Mouse (Mus musculus) olfactory bulb, adult 2 months (tissue): ENCODE data around the gene D330020A13Rik. TPM values are rescaled to one million over a fixed set of nuclear protein-coding genes. Genes with fewer than 3 reads are reported as not detected.

Source experiments
- H3K27ac ChIP-seq: fragments of 200-500 bp; 2 replicates; pipeline ENCODE4 v1.5.1; 2012; ENCODE audit warnings: low read depth, low read length; ENCODE audit not compliant: insufficient read depth
- H3K4me1 ChIP-seq: fragments of 200-500 bp; 2 replicates; pipeline ENCODE4 v1.6.1; 2012; ENCODE audit warnings: low read length; ENCODE audit not compliant: control insufficient read depth, insufficient read depth
- H3K4me3 ChIP-seq: fragments of 200-500 bp; 2 replicates; pipeline ENCODE4 v1.5.1; 2012; ENCODE audit warnings: mild to moderate bottlenecking, low read depth, low read length, moderate library complexity; ENCODE audit not compliant: insufficient read depth
- CTCF ChIP-seq: fragments of 200-500 bp; IDR thresholded peaks from 2 replicates; pipeline ENCODE4 v1.5.1; 2012; ENCODE audit warnings: low read depth, mild to moderate bottlenecking, low read length, moderate library complexity; ENCODE audit not compliant: insufficient read depth
- POLR2A ChIP-seq: fragments of 200-500 bp; IDR thresholded peaks from 2 replicates; pipeline ENCODE4 v1.6.1; 2012; ENCODE audit warnings: mild to moderate bottlenecking, low read depth, low read length, moderate library complexity; ENCODE audit not compliant: insufficient read depth
- WGBS: fragments of 180-500 bp; shearing (Covaris S2); methylation state at CpG from one replicate; pipeline ENCODE4 v1.1.7; 2018; 5-methylcytosine and 5-hydroxymethylcytosine counted together
- polyA plus RNA-seq: library from polyadenylated mRNA; stranded (reverse); fragments of >200 nt; gene quantifications from 2 replicates; pipeline ENCODE4 v1.2.4, GENCODE M21; 2012; ENCODE audit warnings: low replicate concordance; ENCODE audit not compliant: missing spikeins, insufficient read depth, insufficient read length

The D330020A13Rik gene
- polyA plus RNA-seq, 1 experiment, result not detected

DNA sequence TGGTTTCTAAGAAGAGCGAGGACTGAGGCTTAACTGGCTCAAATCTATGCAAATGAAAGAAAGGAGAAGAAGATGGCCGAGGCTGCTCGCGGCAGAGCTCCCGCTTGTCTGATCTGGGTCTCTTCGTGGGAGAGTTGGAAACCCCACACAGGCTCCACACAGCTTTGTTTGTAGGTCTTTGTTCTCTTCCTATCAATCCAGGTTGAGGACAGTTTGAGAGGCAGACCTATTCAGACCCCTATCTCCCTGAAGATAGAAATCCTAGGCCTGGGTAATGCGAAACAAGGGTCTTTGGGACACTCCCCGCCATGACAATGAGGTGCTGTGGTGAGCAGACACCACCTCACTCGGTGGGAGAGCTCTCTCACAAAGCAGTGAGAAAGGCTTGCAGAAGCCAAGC lies 34.7 kb upstream of the D330020A13Rik start:
- no peaks in the 10 kb centered on the region for H3K4me1 ChIP-seq
- TF ChIP-seq POLR2A (no peak), CTCF (no peak)
- 63% methylated on average over 9 of the region's 9 CpGs for WGBS
- H3K4me3 ChIP-seq, result no peak overlapping the region
- H3K27ac ChIP-seq, result no peak overlapping the region

DNA sequence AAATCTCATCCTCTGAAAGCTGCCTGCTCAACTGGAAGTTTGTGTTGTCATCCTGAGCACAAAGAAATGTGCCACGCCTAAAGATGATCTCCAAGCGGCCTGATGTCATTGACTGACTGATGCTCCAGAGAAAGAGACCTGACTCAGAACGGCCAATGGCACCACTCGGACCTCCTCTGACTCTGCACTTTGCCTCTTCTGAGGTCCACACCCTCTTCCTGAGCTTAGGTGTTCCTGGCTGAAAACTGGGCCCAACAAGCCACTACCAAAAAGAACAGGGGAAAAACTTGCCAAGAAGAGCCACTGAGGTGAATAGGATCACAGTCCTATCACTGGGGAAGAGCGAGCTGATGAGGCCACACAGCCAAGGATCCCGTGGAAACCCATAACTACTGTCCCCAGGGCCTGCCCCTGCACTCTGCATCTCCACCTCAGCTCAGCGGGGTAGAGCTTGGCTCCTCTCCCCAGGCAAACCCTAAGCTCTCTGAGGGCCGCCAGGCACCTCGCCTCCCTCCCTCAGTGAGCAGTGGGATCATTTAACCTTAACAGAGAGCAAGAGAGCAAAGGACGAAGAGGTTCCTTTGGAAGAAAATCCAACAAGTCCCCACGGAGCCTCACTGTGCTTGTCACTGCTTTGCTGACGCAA lies 31.2 kb upstream of the D330020A13Rik start:
- Histone ChIP-seq H3K27ac (no peak overlapping the region), H3K4me3 (no peak overlapping the region), H3K4me1 (no peaks in the 10 kb centered on the region)
- 72% methylated on average over 12 of the region's 12 CpGs for WGBS
- no peak for TF ChIP-seq CTCF
- TF ChIP-seq POLR2A, result no peak

- no peaks in the 10 kb centered on the region for H3K4me1 ChIP-seq
- 90% methylated on average over 7 of the region's 7 CpGs for WGBS
- no peak overlapping the region for H3K4me3 ChIP-seq
- TF ChIP-seq CTCF (no peak), POLR2A (no peak)
- H3K27ac ChIP-seq, result no peak overlapping the region
Measured at GRCm38 (mm10) chr6:120263608-120264007, 30.6 kb upstream of the D330020A13Rik start.

- Histone ChIP-seq H3K4me3 (no peak overlapping the region), H3K27ac (no peak overlapping the region), H3K4me1 (no peaks in the 10 kb centered on the region)
- TF ChIP-seq POLR2A, result no peak
- TF ChIP-seq CTCF, result no peak
- WGBS, result 79% methylated on average over 6 of the region's 6 CpGs
Measured at GRCm38 (mm10) chr6:120264151-120264550, 30.0 kb upstream of the D330020A13Rik start.

GRCm38 (mm10) chr6:120274181-120274580 lies 20.0 kb upstream of the D330020A13Rik start:
- H3K4me3 ChIP-seq, result no peak overlapping the region
- WGBS, result 82% methylated on average over 8 of the region's 8 CpGs
- TF ChIP-seq CTCF, result no peak
- H3K4me1 ChIP-seq, result peaks cover 10% of the 10 kb centered on the region
- H3K27ac ChIP-seq, result no peak overlapping the region

- TF ChIP-seq CTCF, result no peak
- no peak for TF ChIP-seq POLR2A
- peaks cover 10% of the 10 kb centered on the region for H3K4me1 ChIP-seq
- 53% methylated on average over 4 of the region's 4 CpGs for WGBS
- H3K4me3 ChIP-seq, result no peak overlapping the region
- no peak overlapping the region for H3K27ac ChIP-seq
Measured at GRCm38 (mm10) chr6:120274887-120275286, 19.3 kb upstream of the D330020A13Rik start.

- TF ChIP-seq POLR2A (no peak), CTCF (no peak)
- Histone ChIP-seq H3K4me1 (peaks cover 10% of the 10 kb centered on the region), H3K4me3 (no peak overlapping the region), H3K27ac (no peak overlapping the region)
- 55% methylated on average over 6 of the region's 6 CpGs for WGBS
Measured at GRCm38 (mm10) chr6:120275301-120275700, 18.9 kb upstream of the D330020A13Rik start.

- 82% methylated on average over 7 of the region's 7 CpGs for WGBS
- TF ChIP-seq POLR2A (no peak), CTCF (no peak)
- peaks cover 10% of the 10 kb centered on the region for H3K4me1 ChIP-seq
- H3K4me3 ChIP-seq, result no peak overlapping the region
- H3K27ac ChIP-seq, result no peak overlapping the region
Measured at GRCm38 (mm10) chr6:120276874-120277449, 17.2 kb upstream of the D330020A13Rik start.

DNA sequence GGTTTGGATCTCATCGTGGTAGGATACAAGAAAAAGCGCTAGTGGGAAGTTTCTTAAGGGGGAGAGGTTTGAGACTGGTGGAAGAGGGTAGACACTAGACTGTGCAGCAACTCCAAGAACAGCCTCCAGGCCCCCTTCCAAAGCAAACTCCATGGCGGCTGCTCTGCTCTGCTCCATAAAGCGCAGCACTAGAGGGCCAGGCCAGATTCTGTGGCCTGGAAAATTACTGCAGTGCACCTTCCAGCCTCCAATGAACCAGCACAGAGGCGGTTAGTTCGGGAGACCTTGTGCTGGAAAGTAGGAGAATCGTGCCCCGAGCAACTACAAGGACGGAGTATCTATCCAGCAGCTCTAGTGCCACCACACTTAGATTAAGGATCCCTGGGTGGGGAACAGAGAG lies 6.9 kb upstream of the D330020A13Rik start:
- no peak for TF ChIP-seq CTCF
- no peak for TF ChIP-seq POLR2A
- H3K4me1 ChIP-seq, result peaks cover 2% of the 10 kb centered on the region
- H3K4me3 ChIP-seq, result no peak overlapping the region
- no peak overlapping the region for H3K27ac ChIP-seq
- WGBS, result 88% methylated on average over 9 of the region's 9 CpGs
